Mouse (Mus musculus) myocyte (in vitro differentiated cells): ENCODE measurements at regions not wholly inside any gene's neighbourhood (a gene's known extent, or its start where the extent isn't known, plus 50 kb on each side); places are given as distances from the start of the nearest gene placed in this dataset.

Experiments used
- H3K27me3 ChIP-seq: one replicate; pipeline ENCODE4 v1.6.1; 2011; ENCODE audit not compliant: control insufficient read depth, insufficient read depth, insufficient read length
- H3K36me3 ChIP-seq: one replicate; pipeline ENCODE4 v1.6.1; 2011; ENCODE audit not compliant: control insufficient read depth, insufficient read depth
- H3K4me2 ChIP-seq: one replicate; pipeline ENCODE4 v1.6.1; 2011; ENCODE audit warnings: low read depth, control low read depth
- H3K4me3 ChIP-seq: one replicate; pipeline ENCODE4 v1.5.1; 2011; ENCODE audit warnings: mild to moderate bottlenecking, control low read depth, moderate library complexity
- H3K79me2 ChIP-seq: one replicate; pipeline ENCODE4 v1.6.1; 2011; ENCODE audit not compliant: control insufficient read depth, insufficient read depth
- H3ac ChIP-seq: one replicate; pipeline ENCODE4 v1.6.1; 2011; ENCODE audit not compliant: control insufficient read depth, insufficient read length
- CEBPB ChIP-seq: IDR thresholded peaks from 2 replicates; pipeline ENCODE4 v1.6.1; 2011; ENCODE audit warnings: mild to moderate bottlenecking, moderate library complexity; ENCODE audit not compliant: poor library complexity, insufficient read depth, severe bottlenecking
- E2F4 ChIP-seq: IDR thresholded peaks from one replicate; pipeline ENCODE4 v1.6.1; 2011; ENCODE audit warnings: mild to moderate bottlenecking, control low read depth, moderate library complexity; ENCODE audit not compliant: insufficient read depth
- MAX ChIP-seq: IDR thresholded peaks from one replicate; pipeline ENCODE4 v1.6.1; 2011; ENCODE audit warnings: low read depth, mild to moderate bottlenecking, control low read depth
- MYOD1 ChIP-seq, 3 experiments: IDR thresholded peaks; one replicate each; pipeline ENCODE4 v1.6.1; 2011; ENCODE audit warnings: control low read depth in 2 of 3, low read depth in 2 of 3, mild to moderate bottlenecking in 2 of 3, moderate library complexity in 1 of 3; ENCODE audit not compliant: insufficient read length in 2 of 3, control insufficient read depth in 1 of 3
- MYOG ChIP-seq, 3 experiments: IDR thresholded peaks; one replicate each; pipeline ENCODE4 v1.6.1; 2011; ENCODE audit warnings: control low read depth in 2 of 3, low read depth in 2 of 3, mild to moderate bottlenecking in 2 of 3; ENCODE audit not compliant: insufficient read length in 2 of 3, control insufficient read depth in 1 of 3, insufficient read depth in 1 of 3
- POLR2A ChIP-seq: IDR thresholded peaks from one replicate; pipeline ENCODE4 v1.6.1; 2011; ENCODE audit warnings: low read depth, mild to moderate bottlenecking, control low read depth, moderate library complexity; ENCODE audit not compliant: insufficient read length
- POLR2AphosphoS2 ChIP-seq: IDR thresholded peaks from one replicate; pipeline ENCODE4 v1.6.1; 2011; ENCODE audit warnings: low read depth, control low read depth; ENCODE audit not compliant: insufficient read length
- REST ChIP-seq: IDR thresholded peaks from one replicate; pipeline ENCODE4 v1.6.1; 2011; ENCODE audit warnings: mild to moderate bottlenecking, control low read depth, moderate library complexity; ENCODE audit not compliant: insufficient read depth, insufficient read length
- SRF ChIP-seq: IDR thresholded peaks from one replicate; pipeline ENCODE4 v1.6.1; 2011; ENCODE audit warnings: low read depth; ENCODE audit not compliant: control insufficient read depth, insufficient read length
- TCF12 ChIP-seq: IDR thresholded peaks from one replicate; pipeline ENCODE4 v1.6.1; 2011; ENCODE audit warnings: mild to moderate bottlenecking, control low read depth; ENCODE audit not compliant: poor library complexity, insufficient read depth, severe bottlenecking
- TCF3 ChIP-seq: IDR thresholded peaks from one replicate; pipeline ENCODE4 v1.6.1; 2011; ENCODE audit warnings: low read depth, control low read depth; ENCODE audit not compliant: insufficient read length
- USF1 ChIP-seq: IDR thresholded peaks from one replicate; pipeline ENCODE4 v1.6.1; 2011; ENCODE audit warnings: low read depth, mild to moderate bottlenecking, control low read depth, moderate library complexity

DNA sequence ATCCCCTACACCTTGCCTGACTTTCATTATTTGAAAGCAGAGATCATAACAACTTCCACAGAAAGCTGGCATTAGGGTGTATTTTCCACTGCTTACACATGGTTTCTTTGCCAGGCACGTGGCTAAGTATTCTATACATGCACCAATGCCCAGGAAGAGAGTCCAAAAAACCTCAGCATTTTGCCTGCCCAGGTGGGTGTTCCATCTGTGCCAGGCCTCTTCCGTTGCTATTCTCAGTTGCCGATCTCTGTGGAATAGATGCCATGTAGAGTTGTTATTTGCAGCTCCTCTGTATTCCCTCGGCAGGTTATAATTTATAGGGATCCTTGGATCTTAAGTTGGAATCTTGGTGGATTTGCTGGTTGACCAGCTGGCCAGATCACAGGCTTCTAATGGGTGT lies 161.3 kb downstream of the Gm5426 start:
- Histone ChIP-seq H3K4me3 (no peak overlapping the region), H3K27me3 (no peaks in the 10 kb centered on the region), H3K4me2 (no peak overlapping the region), H3K79me2 (no peaks in the 10 kb centered on the region), H3ac (no peak overlapping the region), H3K36me3 (no peaks in the 10 kb centered on the region)
- no peak for TF ChIP-seq MYOG (IDR thresholded peaks at IDR 0.05; ENCODE audit: control insufficient read depth in 1 of 3, insufficient read depth in 1 of 3, insufficient read length in 2 of 3, low read depth in 2 of 3)
- TF ChIP-seq TCF12, result no peak
- no peak for TF ChIP-seq E2F4
- no peak for TF ChIP-seq MAX
- TF ChIP-seq MYOD1 (IDR thresholded peaks at IDR 0.05; ENCODE audit: control insufficient read depth in 1 of 3, insufficient read length in 2 of 3, low read depth in 2 of 3), result no peak
- no peak for TF ChIP-seq REST
- TF ChIP-seq TCF3, result no peak
- no peak for TF ChIP-seq CEBPB
- TF ChIP-seq USF1, result no peak
- TF ChIP-seq POLR2A, result no peak
- TF ChIP-seq SRF, result no peak
- no peak for TF ChIP-seq POLR2AphosphoS2

DNA sequence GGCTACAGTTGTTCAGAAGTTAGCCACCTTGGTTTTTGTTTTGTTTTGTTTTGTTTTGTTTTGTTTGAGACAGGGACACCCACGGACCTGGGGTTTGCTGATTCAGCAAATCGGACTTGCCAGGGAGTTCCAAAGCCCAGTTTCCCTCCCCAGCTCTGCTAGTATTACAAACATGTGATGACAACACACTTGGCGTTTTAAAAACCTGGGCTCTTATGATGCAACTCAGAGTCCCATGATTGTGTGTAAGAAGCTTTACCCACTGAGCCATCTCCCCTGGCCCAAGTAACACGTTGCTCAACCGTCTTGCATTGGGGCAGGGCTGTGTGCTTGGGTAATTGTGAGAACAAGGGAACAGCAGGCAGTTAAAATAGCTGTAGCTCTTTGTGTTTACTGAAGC lies 162.2 kb downstream of the Gm5426 start:
- Histone ChIP-seq H3K4me3 (no peak overlapping the region), H3K36me3 (no peaks in the 10 kb centered on the region), H3K79me2 (no peaks in the 10 kb centered on the region)

DNA sequence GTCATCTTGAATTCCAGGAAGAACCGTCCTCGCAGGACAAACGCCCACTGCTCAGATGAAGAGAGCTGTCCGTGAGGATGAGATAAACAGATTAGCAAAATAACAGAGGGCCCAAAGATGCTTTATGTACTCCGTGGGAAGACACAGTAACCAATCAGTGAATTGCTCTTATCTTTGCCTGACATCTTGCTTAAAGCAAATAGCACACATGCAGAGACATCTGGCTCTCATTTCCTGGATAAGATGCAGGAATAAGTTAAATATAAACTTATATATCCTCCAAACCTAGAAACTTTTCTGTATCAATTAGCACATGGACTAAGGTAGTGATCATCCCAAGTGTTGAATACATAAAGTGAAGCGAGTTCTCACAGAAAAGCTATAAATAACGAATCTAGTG lies 169.3 kb downstream of the Gm5426 start:
- Histone ChIP-seq H3K27me3 (no peaks in the 10 kb centered on the region), H3K4me2 (no peak overlapping the region), H3K36me3 (no peaks in the 10 kb centered on the region), H3K79me2 (no peaks in the 10 kb centered on the region), H3K4me3 (no peak overlapping the region), H3ac (no peak overlapping the region)
- TF ChIP-seq E2F4, result no peak
- no peak for TF ChIP-seq POLR2AphosphoS2
- no peak for TF ChIP-seq SRF

More for the DNA sequence above, 162.2 kb downstream of the Gm5426 start:
- H3K4me2 ChIP-seq, result no peak overlapping the region
- H3ac ChIP-seq, result no peak overlapping the region
- TF ChIP-seq CEBPB (no peak), MYOD1 (IDR thresholded peaks at IDR 0.05; ENCODE audit: control insufficient read depth in 1 of 3, insufficient read length in 2 of 3, low read depth in 2 of 3) (no peak), REST (no peak), E2F4 (no peak), MAX (no peak), TCF12 (no peak), MYOG (IDR thresholded peaks at IDR 0.05; ENCODE audit: control insufficient read depth in 1 of 3, insufficient read depth in 1 of 3, insufficient read length in 2 of 3, low read depth in 2 of 3) (no peak), TCF3 (no peak), POLR2A (no peak)
- H3K27me3 ChIP-seq, result no peaks in the 10 kb centered on the region

DNA sequence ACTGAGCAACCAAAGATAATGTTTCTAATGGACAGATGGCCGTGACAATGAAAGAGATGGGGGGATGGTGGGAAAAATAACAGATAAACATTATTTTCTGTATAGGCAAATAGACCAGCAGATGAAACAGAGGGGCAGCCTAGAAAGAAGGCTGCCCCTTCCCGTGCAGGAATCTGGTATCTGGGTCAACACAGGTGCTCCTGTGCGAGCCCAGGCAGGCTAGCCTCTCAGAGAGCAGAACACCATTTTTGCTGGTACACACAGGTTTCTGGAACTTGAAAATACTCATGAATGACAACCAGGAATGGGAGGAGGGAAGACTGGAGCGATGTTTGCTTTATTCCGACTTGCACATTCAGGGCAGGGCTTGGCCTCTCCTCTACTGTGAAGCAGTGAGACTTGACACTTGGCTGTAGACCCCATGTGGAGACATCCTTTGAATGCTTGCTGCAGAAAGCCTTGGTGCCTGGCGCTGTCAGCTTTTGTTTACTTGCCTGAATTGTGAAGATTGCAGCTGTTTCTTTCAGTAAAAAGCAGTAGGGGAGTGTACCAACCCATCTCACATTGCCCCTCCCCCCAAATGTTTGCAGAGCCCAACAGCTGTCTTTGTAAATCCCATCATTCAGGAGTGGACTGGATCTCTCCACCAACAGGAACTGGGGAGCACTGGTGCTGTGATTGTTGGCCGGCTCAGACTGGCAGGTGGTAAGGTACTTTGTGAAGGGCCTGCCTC lies 172.5 kb downstream of the Gm5426 start:
- H3K27me3 ChIP-seq, result no peaks in the 10 kb centered on the region
- H3ac ChIP-seq, result no peak overlapping the region
- no peak overlapping the region for H3K4me3 ChIP-seq
- H3K36me3 ChIP-seq, result no peaks in the 10 kb centered on the region
- TF ChIP-seq CEBPB (0 out of 2 replicates have a peak, but pooled peaks have one; percentile 1), POLR2A (no peak), SRF (peak; percentile 20), TCF3 (no peak), MYOD1 (IDR thresholded peaks at IDR 0.05; ENCODE audit: control insufficient read depth in 1 of 3, insufficient read length in 2 of 3, low read depth in 2 of 3) (peak; percentile 90 to 95 (median 94)), MYOG (IDR thresholded peaks at IDR 0.05; ENCODE audit: control insufficient read depth in 1 of 3, insufficient read depth in 1 of 3, insufficient read length in 2 of 3, low read depth in 2 of 3) (peak in 2 of 3 experiments; percentile 80 to 86), POLR2AphosphoS2 (no peak), E2F4 (no peak), REST (no peak), USF1 (no peak), MAX (no peak), TCF12 (peak; percentile 93)
- H3K4me2 ChIP-seq, result peak overlapping the region; percentile 62
- H3K79me2 ChIP-seq, result no peaks in the 10 kb centered on the region

DNA sequence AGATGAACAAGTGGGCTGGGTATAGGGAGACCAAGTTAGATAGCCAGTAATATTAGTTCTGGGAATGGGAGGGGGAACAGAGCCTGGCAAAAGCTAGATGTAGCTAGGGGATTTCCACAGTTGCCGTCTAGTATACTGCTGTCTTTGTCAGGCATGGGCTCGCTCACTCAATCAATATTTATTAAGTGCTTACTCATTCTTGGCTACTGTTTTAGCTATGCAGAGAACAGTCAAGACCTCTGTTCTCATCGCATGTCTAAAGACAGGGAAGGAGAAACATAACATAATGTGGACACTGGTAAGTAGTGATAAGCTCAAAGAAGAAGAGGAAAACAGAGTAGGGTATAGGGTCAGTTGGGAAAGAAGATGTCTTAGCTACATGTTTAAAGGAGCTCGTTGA lies 173.4 kb downstream of the Gm5426 start:
- Histone ChIP-seq H3K79me2 (no peaks in the 10 kb centered on the region), H3K36me3 (no peaks in the 10 kb centered on the region), H3K4me3 (no peak overlapping the region), H3K27me3 (no peaks in the 10 kb centered on the region), H3K4me2 (peak overlapping the region; percentile 60), H3ac (no peak overlapping the region)
- no peak for TF ChIP-seq CEBPB
- no peak for TF ChIP-seq E2F4
- TF ChIP-seq SRF, result no peak
- no peak for TF ChIP-seq POLR2A
- no peak for TF ChIP-seq MAX
- no peak for TF ChIP-seq USF1
- no peak for TF ChIP-seq TCF12
- TF ChIP-seq POLR2AphosphoS2, result no peak
- no peak for TF ChIP-seq MYOD1 (IDR thresholded peaks at IDR 0.05; ENCODE audit: control insufficient read depth in 1 of 3, insufficient read length in 2 of 3, low read depth in 2 of 3)
- TF ChIP-seq TCF3, result no peak
- no peak for TF ChIP-seq REST
- TF ChIP-seq MYOG (IDR thresholded peaks at IDR 0.05; ENCODE audit: control insufficient read depth in 1 of 3, insufficient read depth in 1 of 3, insufficient read length in 2 of 3, low read depth in 2 of 3), result no peak
